Mouse (Mus musculus) gastrocnemius, postnatal 36 days (tissue): ENCODE results near the gene Ptk7. TPM values are rescaled to one million over a fixed set of nuclear protein-coding genes. Genes with fewer than 3 reads are reported as not detected.

Experiments used
- DNase-seq, 2 experiments: peaks; one replicate each; pipeline ENCODE4 v3.0.0; 2022
- intact Hi-C: fragments of 180-260 bp; cut with DNase I; formaldehyde crosslinking; loops from one replicate; pipeline ENCODE4 v1.15.1; 2025
- long read RNA-seq, 2 experiments: library from polyadenylated mRNA; stranded (forward); transcript quantifications; one replicate each; pipeline ENCODE4 v2.0.0; 2021
- total RNA-seq, 2 experiments: library from RNA; stranded (reverse); gene quantifications; 2 replicates each; pipeline ENCODE4 v1.2.3; 2021

Gene Ptk7
- under 1 TPM; 0.79 to 0.94 TPM for total RNA-seq
- long read RNA-seq, experiment 1: 0 reads
- long read RNA-seq, experiment 2: 0 reads

DNA sequence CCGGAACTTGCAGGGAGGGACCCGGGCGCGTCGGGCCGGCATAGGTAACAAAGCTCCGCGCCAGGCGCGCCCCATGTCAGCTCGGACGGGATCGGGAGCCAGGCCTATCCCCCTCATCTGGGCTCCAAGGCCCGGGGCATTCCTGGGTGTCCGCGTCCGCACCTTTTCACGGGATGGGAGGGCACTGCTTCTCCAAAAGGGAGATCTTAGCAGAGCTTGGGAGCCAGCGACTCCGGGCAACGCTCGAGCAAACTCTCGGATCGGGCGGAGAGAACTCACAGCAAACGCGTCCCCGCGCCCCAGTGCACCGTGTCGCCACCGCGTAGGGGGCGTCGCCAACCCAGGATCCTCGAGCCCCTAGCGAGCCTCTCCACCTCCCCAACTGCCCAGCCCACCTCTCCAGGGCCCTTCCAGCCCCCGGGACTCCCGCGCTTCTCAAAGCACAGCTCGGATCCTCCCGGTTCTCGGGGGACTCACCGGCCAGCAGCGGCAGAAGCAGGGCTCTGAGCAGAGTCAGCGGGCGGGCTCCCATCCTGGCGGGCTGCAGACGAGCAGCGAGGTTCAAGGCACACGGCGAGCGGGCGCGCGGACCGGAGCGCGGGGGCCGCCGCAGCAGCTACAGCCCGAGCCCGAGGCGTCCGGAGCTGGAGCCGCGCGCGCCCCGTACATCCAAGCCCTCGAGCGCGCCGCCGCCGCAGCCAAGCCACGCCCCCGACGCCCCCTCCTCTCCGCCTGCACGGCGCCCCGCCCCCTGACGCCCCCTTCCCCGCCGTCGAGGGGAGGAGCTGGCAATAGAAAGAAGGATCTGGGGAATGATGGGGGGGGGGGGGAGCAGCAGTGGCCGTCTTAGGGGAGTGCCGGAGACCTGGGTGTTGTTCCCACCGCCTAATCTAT lies at the start of gene Ptk7:
Gene Ptk7 (minus strand): TSS at position 714 of the 894 bp plus-strand sequence.
- DNase-seq: no peak
- intact Hi-C loops: no loop called here

GRCm38 (mm10) chr17:46678911-46679310 lies 49.6 kb upstream of the Ptk7 start:
- DNase-seq: no peak
- intact Hi-C loops: loop anchor here (5.0 kb wide), 1 partner anchor 33 kb away; the partner anchor contains the start of gene Pex6

GRCm38 (mm10) chr17:46678416-46678815 lies 49.1 kb upstream of the Ptk7 start, which contains the start of gene Mea1:
Gene Mea1 (plus strand): TSS chr17:46678793.
- peak; percentile 47 to 51 for DNase-seq
- intact Hi-C loops: loop anchor here (5.0 kb wide), 1 partner anchor 34 kb away; the partner anchor contains the start of gene Pex6

- intact Hi-C loops: loop anchor here (5.0 kb wide), 1 partner anchor 38 kb away; the partner anchor contains the start of gene Pex6
- no peak for DNase-seq
Measured at GRCm38 (mm10) chr17:46674530-46675283, 45.4 kb upstream of the Ptk7 start.

- intact Hi-C loops: no loop called here
- DNase-seq: peak; percentile 88
Measured at GRCm38 (mm10) chr17:46673850-46674529, 44.7 kb upstream of the Ptk7 start, which contains the start of gene Rrp36. Gene Rrp36 (minus strand): TSS chr17:46674352.

DNA sequence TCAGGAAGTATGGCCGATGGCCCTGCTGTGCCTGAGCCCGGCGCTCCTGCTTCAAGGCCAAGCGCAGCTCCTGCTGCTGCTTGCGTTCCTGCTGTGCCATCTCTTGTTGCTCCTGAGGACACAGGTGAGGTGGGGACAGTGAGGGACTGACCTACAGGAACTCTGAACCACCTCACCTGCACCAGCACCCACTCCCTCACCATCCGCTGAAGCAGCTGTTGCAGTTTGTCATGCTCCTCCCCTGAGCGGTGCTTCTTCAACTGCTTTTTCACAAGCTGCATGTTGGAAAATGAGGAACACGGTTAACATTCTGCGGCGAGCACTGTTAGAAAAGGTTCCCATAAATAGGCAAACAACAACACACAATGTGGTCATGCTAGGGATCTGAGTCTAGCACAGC lies 40.6 kb upstream of the Ptk7 start:
- intact Hi-C loops: no loop called here

GRCm38 (mm10) chr17:46667712-46668111 lies 38.4 kb upstream of the Ptk7 start:
- intact Hi-C loops: no loop called here
- DNase-seq: no peak

More for the DNA sequence above, 40.6 kb upstream of the Ptk7 start:
- no peak for DNase-seq

- no peak for DNase-seq
- intact Hi-C loops: loop anchor here (1.0 kb wide), 1 partner anchor 18 kb away; the partner anchor contains the start of gene Klhdc3
Measured at GRCm38 (mm10) chr17:46662730-46663129, 33.4 kb upstream of the Ptk7 start.

GRCm38 (mm10) chr17:46661981-46662380 lies 32.7 kb upstream of the Ptk7 start:
- intact Hi-C loops: no loop called here
- DNase-seq: no peak

DNA sequence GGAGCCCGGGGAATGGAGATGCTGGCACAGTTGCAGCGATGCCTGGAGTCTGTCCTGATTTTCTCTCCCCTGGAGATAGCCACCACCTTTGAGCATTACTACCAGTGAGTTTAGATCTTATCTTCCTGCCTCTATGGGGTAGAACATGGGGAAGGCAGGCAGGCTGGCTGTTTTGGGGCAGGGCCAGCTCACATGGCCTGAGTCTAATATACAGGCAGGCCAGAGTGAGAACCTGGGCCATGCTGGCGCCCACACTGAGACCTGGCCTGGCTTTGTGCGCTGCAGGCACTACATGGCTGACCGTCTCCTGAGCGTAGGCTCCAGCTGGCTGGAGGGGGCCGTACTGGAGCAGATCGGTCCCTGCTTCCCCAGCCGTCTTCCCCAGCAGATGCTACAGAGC lies 32.0 kb upstream of the Ptk7 start:
- intact Hi-C loops: no loop called here
- DNase-seq: no peak

DNA sequence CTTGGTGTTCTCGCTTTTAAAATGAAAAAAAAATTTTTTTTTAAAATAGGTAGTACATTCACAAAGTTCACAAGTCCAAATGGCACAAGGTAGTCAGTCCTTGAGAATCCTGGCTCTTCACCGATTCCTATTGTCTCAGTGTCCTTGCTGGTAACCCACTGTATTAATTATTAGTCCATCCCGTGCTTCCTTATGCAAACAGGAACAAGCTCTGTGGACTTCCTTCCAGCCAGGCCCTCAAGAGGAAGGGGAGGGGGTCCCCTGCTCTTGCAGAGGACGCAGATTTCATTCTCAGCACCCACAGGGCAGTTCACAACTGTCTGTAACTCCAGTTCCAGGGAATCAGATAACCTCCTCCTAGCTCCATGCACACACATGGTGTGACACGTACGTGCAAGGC lies 26.8 kb upstream of the Ptk7 start:
- DNase-seq: no peak
- intact Hi-C loops: no loop called here

- intact Hi-C loops: no loop called here
- no peak for DNase-seq
Measured at GRCm38 (mm10) chr17:46651755-46652547, 22.6 kb upstream of the Ptk7 start.

DNA sequence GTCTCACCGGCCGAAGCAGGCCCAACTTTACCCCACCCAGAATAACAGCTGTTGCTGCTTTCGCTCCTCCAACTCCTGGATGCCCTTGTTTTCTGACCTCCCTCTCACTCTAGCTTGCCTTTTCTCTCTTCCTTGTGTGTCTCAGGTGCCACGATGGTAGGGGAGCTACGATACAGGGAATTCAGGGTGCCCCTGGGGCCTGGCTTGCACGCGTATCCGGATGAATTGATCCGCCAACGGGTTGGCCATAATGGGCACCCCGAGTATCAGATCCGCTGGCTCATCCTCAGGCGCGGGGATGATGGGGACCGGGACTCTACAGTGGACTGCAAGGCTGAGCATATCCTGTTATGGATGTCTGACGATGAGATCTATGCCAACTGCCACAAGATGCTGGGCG lies 22.0 kb upstream of the Ptk7 start:
- DNase-seq: no peak
- intact Hi-C loops: no loop called here

GRCm38 (mm10) chr17:46650232-46651031 lies 21.1 kb upstream of the Ptk7 start, which contains the start of gene Cul7:
Gene Cul7 (plus strand): TSS chr17:46650337.
- intact Hi-C loops: no loop called here
- peak; percentile 84 to 91 for DNase-seq

- DNase-seq: no peak
- intact Hi-C loops: no loop called here
Measured at GRCm38 (mm10) chr17:46649811-46650210, 20.5 kb upstream of the Ptk7 start.

GRCm38 (mm10) chr17:46648436-46648835 lies 19.1 kb upstream of the Ptk7 start:
- intact Hi-C loops: no loop called here
- DNase-seq: no peak

DNA sequence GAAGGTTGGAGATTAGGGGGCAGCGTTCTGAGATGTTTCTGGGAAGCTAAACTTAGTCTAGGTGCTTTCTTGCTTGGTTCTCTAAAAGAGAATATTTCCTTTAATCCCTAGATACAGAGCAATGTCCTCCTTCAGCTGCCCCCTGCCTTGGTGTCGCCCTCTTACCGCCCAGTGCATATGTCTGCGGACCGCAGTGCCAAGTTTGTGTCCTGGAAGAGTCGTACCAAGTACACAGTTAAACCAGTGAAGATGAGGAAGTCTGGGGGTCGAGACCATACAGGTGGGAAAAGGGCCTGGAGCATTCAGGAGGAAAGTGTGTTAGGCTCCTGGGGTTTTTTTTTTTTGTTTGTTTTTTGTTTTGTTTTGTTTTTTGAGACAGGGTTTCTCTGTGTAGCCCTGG lies 18.0 kb upstream of the Ptk7 start:
- intact Hi-C loops: no loop called here
- no peak for DNase-seq

- intact Hi-C loops: no loop called here
- no peak for DNase-seq
Measured at GRCm38 (mm10) chr17:46646322-46646662, 17.0 kb upstream of the Ptk7 start.
